In the genomic region with DNA sequence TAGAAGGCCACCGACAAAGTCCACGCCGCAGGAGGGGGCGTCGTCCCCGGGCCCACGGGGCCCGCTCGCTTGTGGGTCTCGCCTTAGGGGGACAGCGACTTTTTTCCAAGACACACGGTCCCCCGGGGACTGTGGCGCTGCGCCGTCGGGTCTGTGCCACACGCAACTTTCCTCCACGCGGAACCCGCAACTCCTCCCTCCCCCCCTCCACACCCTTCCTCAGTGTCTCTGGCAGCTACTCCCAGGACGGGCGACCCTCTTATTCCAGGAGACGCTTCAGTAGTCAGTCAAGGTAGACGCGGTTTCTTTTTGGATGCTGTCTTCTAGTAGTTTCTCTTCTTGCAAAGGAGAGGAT, we compare ENCODE assay signal across 8 mouse cellular contexts. TPM values are rescaled to one million over a fixed set of nuclear protein-coding genes. Genes with fewer than 3 reads are reported as not detected.
DNase-seq lines count a peak whose midpoint lies in the region; ATAC-seq and TF ChIP-seq lines count a peak whose summit lies in the region.

No protein-coding gene starts in this region.

- H3K4me3 ChIP-seq in testis, adult 2 months (ENCODE audit: control insufficient read depth, low read depth, low read length): peak overlapping the region; percentile 90
- H3K4me3 ChIP-seq in hindbrain, postnatal 0 days (ENCODE audit: low read length): peak overlapping the region; percentile 53
- peak overlapping the region; percentile 44 for H3K4me3 ChIP-seq in midbrain, embryonic 11.5 days (ENCODE audit: low read depth, low read length)

- no peak overlapping the region for H3K27ac ChIP-seq in testis, adult 2 months (ENCODE audit: control insufficient read depth, insufficient read depth, low read depth, low read length)
- peak overlapping the region; percentile 82 for H3K27ac ChIP-seq in hindbrain, postnatal 0 days
- no peak overlapping the region for H3K27ac ChIP-seq in midbrain, embryonic 11.5 days (ENCODE audit: low read depth, low read length)

- no peaks in the 10 kb centered on the region for H3K9me3 ChIP-seq in hindbrain, postnatal 0 days (ENCODE audit: low read length)
- no peaks in the 10 kb centered on the region for H3K9me3 ChIP-seq in midbrain, embryonic 11.5 days (ENCODE audit: control insufficient read depth, low read length)

- ATAC-seq in hindbrain, postnatal 0 days: no peak; the same call in 1 of the 2 replicates
- ATAC-seq in midbrain, embryonic 11.5 days (ENCODE audit: low FRiP score): peak; percentile 20
- ATAC-seq in frontal cortex, adult (ENCODE audit: low TSS enrichment): no peak
- ATAC-seq in activated CD4-positive, CD25-positive, alpha-beta regulatory T cell, adult 4 months: no peak

- H3K27me3 ChIP-seq in testis, adult 2 months (ENCODE audit: control insufficient read depth, insufficient read depth, low read length): 0 out of 2 replicates have a peak, but pooled peaks cover 2% of the 10 kb centered on the region
- no peaks in the 10 kb centered on the region for H3K27me3 ChIP-seq in hindbrain, postnatal 0 days (ENCODE audit: insufficient read depth, low read length)
- peaks cover 15% of the 10 kb centered on the region for H3K27me3 ChIP-seq in midbrain, embryonic 11.5 days (ENCODE audit: control insufficient read depth, insufficient read depth, low read length)

- TF ChIP-seq POLR2A in testis, adult 2 months (IDR thresholded peaks at IDR 0.05; ENCODE audit: control insufficient read depth, low read depth, low read length): no peak

- peak; percentile 11 to 14 for DNase-seq in frontal cortex, postnatal 14 days (ENCODE audit: low spot score in 2 of 2)
- DNase-seq in frontal cortex, postnatal 36 days (ENCODE audit: low spot score in 2 of 2): no peak
- DNase-seq in testis, postnatal 14 days (ENCODE audit: low spot score): no peak
- peak; percentile 51 for DNase-seq in hindbrain, postnatal 0 days (ENCODE audit: low spot score)
- peak; percentile 94 for DNase-seq in midbrain, embryonic 11.5 days (ENCODE audit: low spot score, missing footprints)

- WGBS in hindbrain, postnatal 0 days: under 1% methylated on average over 26 of the region's 26 CpGs
- under 1% methylated on average over 26 of the region's 26 CpGs for WGBS in midbrain, embryonic 11.5 days

- no peaks in the 10 kb centered on the region for H3K36me3 ChIP-seq in testis, adult 2 months (ENCODE audit: control insufficient read depth, insufficient read depth, low read length)
- no peaks in the 10 kb centered on the region for H3K36me3 ChIP-seq in hindbrain, postnatal 0 days (ENCODE audit: insufficient read depth, low read length)
- H3K36me3 ChIP-seq in midbrain, embryonic 11.5 days (ENCODE audit: control insufficient read depth, insufficient read depth, low read length): no peaks in the 10 kb centered on the region

- peak overlapping the region; percentile 94 for H3K4me2 ChIP-seq in hindbrain, postnatal 0 days (ENCODE audit: low read depth, low read length)
- peak overlapping the region; percentile 79 for H3K4me2 ChIP-seq in midbrain, embryonic 11.5 days

- H3K9ac ChIP-seq in hindbrain, postnatal 0 days (replicated peaks; ENCODE audit: low read length): peak overlapping the region; percentile 59
- H3K9ac ChIP-seq in midbrain, embryonic 11.5 days (ENCODE audit: low read length): peak overlapping the region; percentile 52

- TF ChIP-seq CTCF in testis, adult 2 months (IDR thresholded peaks at IDR 0.05; ENCODE audit: control insufficient read depth, insufficient read depth, insufficient replicate concordance, low read depth, low read length): no peak
- no peak for TF ChIP-seq CTCF in hindbrain, postnatal 0 days (IDR thresholded peaks at IDR 0.05; ENCODE audit: low read depth)

- H3K4me1 ChIP-seq in testis, adult 2 months (ENCODE audit: control insufficient read depth, insufficient read depth, low read length): peaks cover 18% of the 10 kb centered on the region
- H3K4me1 ChIP-seq in hindbrain, postnatal 0 days (ENCODE audit: insufficient read depth, low read length): no peaks in the 10 kb centered on the region
- H3K4me1 ChIP-seq in midbrain, embryonic 11.5 days (ENCODE audit: control insufficient read depth, insufficient read depth, low read length): peaks cover 13% of the 10 kb centered on the region

RNA-seq across cellular contexts. Expression of a gene that starts 1.4 kb away (rescaled TPM):
- polyA plus RNA-seq in testis, adult 2 months (2012; rRNA removed): 1.3 and 1.9 TPM in 2 replicates
- 106 and 115 TPM in 2 replicates for total RNA-seq in hindbrain, postnatal 0 days (2014; rRNA removed)
- polyA plus RNA-seq in hindbrain, postnatal 0 days (2015; fragmentation: Nextera tagmentation; extraction: Ambion mirVana): 40.3 and 40.8 TPM in 2 replicates
- 44.2 and 51.5 TPM in 2 replicates for polyA plus RNA-seq in midbrain, embryonic 11.5 days (2014; fragmentation: Nextera tagmentation; extraction: Ambion mirVana)
- 1 to 10 TPM; 5.5 to 7.0 TPM for polyA plus RNA-seq in activated CD4-positive, CD25-positive, alpha-beta regulatory T cell, adult 4 months (2017; shearing (Covaris generic))

Comparison
In these comparisons a context has a peak if more than half of its experiments do, and no peak if none do; other contexts are left out.
1. DNase-seq: peak in frontal cortex, postnatal 14 days (2 of 2), hindbrain, postnatal 0 days (single experiment) and midbrain, embryonic 11.5 days (single experiment); none in frontal cortex, postnatal 36 days (0 of 2) and testis, postnatal 14 days (single experiment).
2. Peak in every context shown above with its lines, with median percentiles within 50 percentile points of each other: H3K4me3 ChIP-seq.